Mouse (Mus musculus) Patski (cell line): Measurements from ENCODE around the gene Sept5. TPM values are rescaled to one million over a fixed set of nuclear protein-coding genes. Genes with fewer than 3 reads are reported as not detected.

Experiments used
- ATAC-seq: fragments of 100-300 bp; one replicate; pipeline ENCODE4 v1.8.0; 2021
- CTCF ChIA-PET: fragments of 350-600 bp; sonication (Branson Sonifier 250); formaldehyde crosslinking; loops from one replicate; lab custom pipeline; 2022; ENCODE audit warnings: inconsistent platforms; lab: Charles Lee
- POLR2A ChIA-PET: fragments of 350-600 bp; sonication (Branson Sonifier 250); formaldehyde crosslinking; loops from one replicate; lab custom pipeline; 2022; ENCODE audit warnings: antibody characterized with exemption, inconsistent platforms; lab: Charles Lee
- DNase-seq: peaks from one replicate; pipeline ENCODE4 v3.0.0-alpha.2; 2011; ENCODE audit warnings: low read depth, low spot score
- H3K27me3 ChIP-seq: fragments of 371-371 bp; one replicate; pipeline ENCODE4 v1.5.1; 2021
- CTCF ChIP-seq: fragments of 100-300 bp; IDR thresholded peaks from one replicate; pipeline ENCODE4 v1.5.1; 2021
- in situ Hi-C: fragments of 300-500 bp; cut with MboI; formaldehyde crosslinking; loops from 3 replicates; pipeline ENCODE4 v1.11.1; 2018; ENCODE audit warnings: low pct_unique_long_range_greater_than_20kb, mixed read lengths
- polyA plus RNA-seq: library from polyadenylated mRNA; unstranded; gene quantifications from one replicate; pipeline ENCODE4 v1.2.3, GENCODE M21; 2021

The Sept5 gene
- polyA plus RNA-seq: 28.2 TPM

DNA sequence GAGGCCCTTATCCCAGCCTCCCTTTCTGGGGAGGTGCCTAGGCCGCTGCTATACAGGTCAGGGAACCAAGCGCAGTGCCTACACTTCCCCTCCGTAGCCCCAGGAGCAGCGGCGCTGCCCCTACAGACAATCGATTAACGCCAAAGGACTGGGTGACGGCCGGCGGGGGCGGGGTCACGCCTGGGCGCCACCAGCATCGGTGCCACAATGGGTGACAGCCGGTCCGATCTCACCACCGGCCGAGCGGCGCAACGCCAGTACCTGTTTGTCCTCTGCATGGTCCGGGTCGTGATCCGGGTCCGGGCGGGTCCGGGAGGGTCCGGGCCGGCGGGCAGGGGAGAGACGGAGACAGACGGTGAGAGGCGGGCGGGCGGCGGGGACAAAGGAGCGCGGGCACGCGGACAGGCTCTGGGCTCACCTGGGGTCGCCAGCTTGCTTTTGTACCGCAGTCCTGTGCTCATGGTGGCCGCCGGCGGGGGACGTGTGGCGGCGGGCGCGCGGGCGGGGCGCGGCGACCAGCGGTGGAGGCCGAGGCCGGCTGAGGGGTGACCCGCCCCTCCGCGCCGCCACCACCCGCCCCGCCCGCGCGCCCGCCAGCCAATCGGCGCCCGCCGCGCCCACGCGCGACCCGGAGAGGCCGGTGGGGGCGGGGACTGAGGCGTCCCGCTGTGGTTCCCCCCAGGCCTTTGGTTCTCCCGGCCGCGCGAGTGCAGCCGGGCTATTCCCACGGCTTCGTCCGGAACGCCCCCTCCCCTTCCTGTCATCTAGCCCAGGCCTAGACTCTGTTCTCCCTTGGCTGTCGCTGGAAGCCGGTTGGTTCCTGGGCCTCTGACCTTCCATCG is at the start of gene Sept5:
Sept5 (minus strand) TSS at position 565 of the 842 bp plus-strand sequence.
- POLR2A ChIA-PET: no interaction called here
- in situ Hi-C loops: no loop called here
- no peaks in the 10 kb centered on the region for H3K27me3 ChIP-seq
- ATAC-seq (peak; percentile 34), DNase-seq (no peak)
- TF ChIP-seq CTCF: no peak
- CTCF ChIA-PET: interaction anchor here (2.6 kb wide), 1 partner anchor 49 kb away, joined by 9 read pairs; no protein-coding TSS in a partner anchor

DNA sequence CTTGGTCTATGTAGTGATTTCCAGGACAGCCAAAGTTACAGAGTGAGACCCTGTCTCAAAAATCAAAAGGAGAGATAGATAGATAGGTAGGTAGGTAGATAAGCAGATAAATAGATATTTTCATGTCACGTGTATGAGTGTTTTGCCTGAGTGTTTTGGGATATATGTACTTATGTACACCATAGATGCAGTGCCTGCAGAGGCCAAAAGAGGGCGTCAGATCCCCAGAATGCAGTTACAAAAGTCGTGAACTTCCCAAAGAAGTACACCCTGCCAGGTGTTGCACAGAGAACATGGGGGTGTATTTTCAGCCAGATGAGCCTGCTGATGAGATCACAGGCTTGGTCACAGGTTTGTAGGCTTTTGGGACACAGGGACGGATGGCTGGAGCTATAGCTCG is 49.4 kb upstream of the Sept5 start:
- DNase-seq: no peak
- ChIA-PET POLR2A (interaction anchor here (0.6 kb wide), 1 partner anchor 229 kb away, joined by 3 read pairs; no protein-coding TSS in a partner anchor), CTCF (interaction anchor here (1.3 to 2.2 kb wide), 2 partner anchors 51 to 230 kb away, joined by 4 to 9 read pairs; no protein-coding TSS in a partner anchor)
- TF ChIP-seq CTCF: peak; percentile 45
- no peaks in the 10 kb centered on the region for H3K27me3 ChIP-seq
- in situ Hi-C loops: loop anchor here (5.0 kb wide), 1 partner anchor 237 kb away; no protein-coding TSS in a partner anchor
- ATAC-seq: no peak

DNA sequence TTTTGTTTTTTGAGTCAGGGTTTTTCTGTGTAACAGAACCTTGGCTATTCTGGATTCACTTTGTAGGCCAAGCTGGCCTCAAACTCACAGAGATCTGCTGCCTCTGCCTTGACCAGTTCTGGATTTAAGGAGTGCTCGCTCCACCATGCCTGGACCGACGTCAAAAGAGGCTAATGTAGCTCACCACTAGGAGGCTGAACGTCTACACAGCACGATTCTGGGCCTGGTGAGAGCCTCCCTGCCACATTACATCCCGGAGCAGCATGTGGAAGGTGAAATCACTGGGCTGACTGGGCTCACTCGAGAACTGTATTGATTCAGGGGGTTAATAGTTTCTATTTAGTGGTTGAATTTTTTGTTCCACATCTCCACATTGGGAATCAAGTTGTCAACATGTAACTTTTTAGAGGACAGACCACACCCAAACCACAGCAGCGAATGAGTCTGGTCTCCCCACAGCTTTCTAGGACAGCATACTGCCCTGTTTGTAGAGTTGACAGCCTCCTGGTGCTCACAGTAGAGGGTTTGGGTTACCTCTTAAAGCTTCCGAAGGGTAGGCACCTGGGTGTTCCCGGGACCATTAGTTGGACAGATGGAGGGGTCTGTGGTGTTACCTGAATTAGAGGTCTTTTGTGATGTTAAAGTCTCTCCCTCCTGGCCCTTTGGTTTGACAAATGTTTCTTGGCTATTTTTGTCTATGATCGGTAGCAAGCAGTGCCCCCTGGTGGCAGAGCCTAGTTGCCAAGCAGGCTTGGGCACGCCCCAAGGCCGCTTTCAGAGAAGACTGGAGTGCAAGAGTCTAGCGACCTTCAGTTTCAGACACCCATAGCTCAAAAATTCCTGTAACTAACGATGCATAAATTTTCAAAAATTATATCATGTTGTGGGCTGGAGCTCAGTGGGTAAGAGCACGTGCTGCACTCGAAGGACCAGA is 48.3 kb upstream of the Sept5 start:
- CTCF ChIA-PET: interaction anchor here (1.1 to 2.2 kb wide), 6 partner anchors 13 to 229 kb away, joined by 3 to 9 read pairs (median 4); no protein-coding TSS in a partner anchor
- H3K27me3 ChIP-seq: no peaks in the 10 kb centered on the region
- no peak for ATAC-seq
- in situ Hi-C loops: loop anchor here (5.0 kb wide), 1 partner anchor 236 kb away; no protein-coding TSS in a partner anchor
- peak; percentile 82 for TF ChIP-seq CTCF
- no peak for DNase-seq
- POLR2A ChIA-PET: interaction anchor here (0.6 kb wide), 1 partner anchor 9 kb away, joined by 5 read pairs; no protein-coding TSS in a partner anchor

DNA sequence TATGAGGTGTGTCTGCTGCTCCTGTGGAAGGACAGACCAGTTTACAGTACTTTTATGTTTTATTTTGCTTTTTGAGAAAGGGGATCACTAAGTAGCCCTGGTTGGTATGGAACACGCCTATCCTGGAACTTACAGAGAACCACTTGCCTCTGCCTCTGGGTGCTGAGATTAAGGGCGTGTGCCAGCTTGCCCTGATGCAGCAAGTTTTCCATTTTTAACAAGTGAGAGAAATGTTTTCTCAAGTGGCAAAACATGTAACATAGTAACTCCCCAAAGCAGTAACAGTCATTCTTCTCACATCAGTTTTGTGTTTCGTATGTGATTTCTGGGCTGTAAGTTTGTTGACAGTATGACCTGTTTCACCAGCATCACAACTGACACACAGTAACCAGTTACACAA is 43.3 kb upstream of the Sept5 start:
- DNase-seq (no peak), ATAC-seq (no peak)
- TF ChIP-seq CTCF: no peak
- in situ Hi-C loops: loop anchor here (5.0 kb wide), 1 partner anchor 36 kb away; no protein-coding TSS in a partner anchor
- POLR2A ChIA-PET: no interaction called here
- CTCF ChIA-PET: interaction anchor here (1.1 to 1.5 kb wide), 2 partner anchors 10 to 13 kb away, joined by 3 read pairs; no protein-coding TSS in a partner anchor
- no peaks in the 10 kb centered on the region for H3K27me3 ChIP-seq

DNA sequence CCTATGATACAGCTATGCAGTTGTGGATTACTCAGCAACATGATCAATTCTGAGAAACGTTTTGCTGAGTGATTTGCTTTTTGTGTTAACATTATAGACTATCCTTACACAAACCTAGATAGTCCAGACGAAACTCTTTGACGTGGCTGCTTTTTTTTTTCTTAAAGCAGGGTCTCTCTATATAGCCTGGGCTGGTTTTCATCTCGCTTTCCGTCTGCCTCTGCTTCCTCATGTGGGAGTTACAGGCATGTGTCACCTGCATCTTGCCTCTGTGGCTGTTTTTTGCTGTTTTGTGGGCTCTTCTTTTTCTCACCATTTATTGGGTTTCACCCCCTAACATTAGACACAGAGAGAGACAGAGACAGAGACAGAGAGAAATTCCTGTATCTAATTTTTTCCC is 42.3 kb upstream of the Sept5 start:
- H3K27me3 ChIP-seq: no peaks in the 10 kb centered on the region
- DNase-seq (no peak), ATAC-seq (no peak)
- in situ Hi-C loops: loop anchor here (5.0 kb wide), 1 partner anchor 35 kb away; no protein-coding TSS in a partner anchor
- CTCF ChIA-PET: no interaction called here
- no peak for TF ChIP-seq CTCF
- POLR2A ChIA-PET: no interaction called here

DNA sequence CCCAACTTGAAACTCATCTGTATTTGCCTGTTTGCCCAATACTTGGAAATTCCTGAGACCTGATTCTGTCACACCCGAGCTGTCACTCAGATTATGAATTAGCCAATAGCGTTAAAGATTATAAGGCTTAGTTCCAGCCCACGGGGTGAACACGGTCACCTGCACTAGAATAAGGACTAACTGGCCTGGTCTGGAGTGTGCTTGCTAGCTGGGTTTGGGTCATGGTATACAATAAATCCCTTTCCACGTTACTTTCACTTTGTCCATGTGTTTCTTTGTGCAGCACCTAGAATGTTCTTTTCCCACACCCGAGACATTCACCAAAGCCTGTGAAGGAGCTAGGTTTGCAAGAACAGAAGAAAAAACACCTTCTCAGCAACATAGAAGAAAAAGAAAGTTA is 40.2 kb upstream of the Sept5 start:
- CTCF ChIA-PET: interaction anchor here (0.6 kb wide), 1 partner anchor 183 kb away, joined by 3 read pairs; no protein-coding TSS in a partner anchor
- POLR2A ChIA-PET: no interaction called here
- no peaks in the 10 kb centered on the region for H3K27me3 ChIP-seq
- TF ChIP-seq CTCF: no peak
- in situ Hi-C loops: loop anchor here (5.0 kb wide), 1 partner anchor 33 kb away; no protein-coding TSS in a partner anchor
- ATAC-seq (no peak), DNase-seq (no peak)

DNA sequence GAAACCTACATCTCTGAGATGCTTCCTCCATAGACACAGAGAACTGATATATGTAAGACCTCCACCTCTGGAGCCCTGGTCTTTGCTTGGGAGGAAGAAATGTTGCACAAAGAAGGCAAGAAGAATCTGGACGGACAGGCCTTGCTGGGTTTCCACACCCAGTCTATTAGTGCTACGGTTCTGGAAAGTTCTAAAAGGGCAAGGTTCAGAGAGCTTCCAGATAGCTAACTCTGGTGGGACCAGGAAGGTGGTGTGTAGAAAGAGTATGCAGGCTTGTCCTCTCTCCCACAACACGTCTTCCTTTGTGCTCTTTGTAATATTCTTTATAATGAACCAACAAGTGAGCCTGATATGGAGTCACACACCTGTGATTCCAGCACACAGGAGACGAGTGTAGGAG is 28.8 kb upstream of the Sept5 start:
- no peak for TF ChIP-seq CTCF
- in situ Hi-C loops: no loop called here
- ChIA-PET POLR2A (no interaction called here), CTCF (no interaction called here)
- no peaks in the 10 kb centered on the region for H3K27me3 ChIP-seq
- ATAC-seq: no peak
- no peak for DNase-seq

DNA sequence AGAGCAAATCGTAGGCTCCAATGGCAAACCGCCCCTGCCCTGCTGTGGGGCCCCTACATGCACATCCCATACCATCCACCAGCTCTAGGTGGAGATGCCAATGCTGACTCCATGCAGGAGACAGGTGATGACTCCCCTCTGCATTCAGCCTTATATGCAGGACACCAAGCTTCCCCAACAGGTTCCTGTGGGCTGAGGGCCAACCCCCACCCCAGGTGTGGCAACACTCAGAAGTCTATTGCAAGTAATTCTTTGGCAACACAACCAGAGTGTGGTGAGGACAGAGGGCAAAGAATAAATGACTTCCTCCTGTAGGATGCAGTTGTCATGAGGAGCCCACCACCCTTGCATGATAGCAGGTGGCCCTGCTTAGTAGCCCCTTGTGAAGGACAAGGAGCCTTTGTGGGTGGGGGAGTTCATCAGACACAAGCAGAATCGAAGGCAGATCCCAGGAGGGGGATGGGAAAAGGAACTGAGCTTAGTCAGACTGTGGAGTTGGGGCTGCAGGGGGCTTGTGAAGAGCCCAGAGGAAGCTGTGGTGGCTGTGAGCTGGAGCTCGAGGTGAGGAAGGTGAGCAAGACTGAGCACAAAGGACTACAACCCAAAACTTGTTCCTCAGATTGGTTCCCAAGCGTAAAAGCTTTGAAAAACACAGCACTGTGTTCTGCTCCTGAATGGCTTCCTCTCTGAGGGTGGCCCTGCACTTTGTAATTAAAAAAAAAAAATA is 25.8 kb upstream of the Sept5 start:
- in situ Hi-C loops: no loop called here
- CTCF ChIA-PET: no interaction called here
- DNase-seq (no peak), ATAC-seq (no peak)
- peaks cover 2% of the 10 kb centered on the region for H3K27me3 ChIP-seq
- TF ChIP-seq CTCF: no peak
- POLR2A ChIA-PET: no interaction called here

DNA sequence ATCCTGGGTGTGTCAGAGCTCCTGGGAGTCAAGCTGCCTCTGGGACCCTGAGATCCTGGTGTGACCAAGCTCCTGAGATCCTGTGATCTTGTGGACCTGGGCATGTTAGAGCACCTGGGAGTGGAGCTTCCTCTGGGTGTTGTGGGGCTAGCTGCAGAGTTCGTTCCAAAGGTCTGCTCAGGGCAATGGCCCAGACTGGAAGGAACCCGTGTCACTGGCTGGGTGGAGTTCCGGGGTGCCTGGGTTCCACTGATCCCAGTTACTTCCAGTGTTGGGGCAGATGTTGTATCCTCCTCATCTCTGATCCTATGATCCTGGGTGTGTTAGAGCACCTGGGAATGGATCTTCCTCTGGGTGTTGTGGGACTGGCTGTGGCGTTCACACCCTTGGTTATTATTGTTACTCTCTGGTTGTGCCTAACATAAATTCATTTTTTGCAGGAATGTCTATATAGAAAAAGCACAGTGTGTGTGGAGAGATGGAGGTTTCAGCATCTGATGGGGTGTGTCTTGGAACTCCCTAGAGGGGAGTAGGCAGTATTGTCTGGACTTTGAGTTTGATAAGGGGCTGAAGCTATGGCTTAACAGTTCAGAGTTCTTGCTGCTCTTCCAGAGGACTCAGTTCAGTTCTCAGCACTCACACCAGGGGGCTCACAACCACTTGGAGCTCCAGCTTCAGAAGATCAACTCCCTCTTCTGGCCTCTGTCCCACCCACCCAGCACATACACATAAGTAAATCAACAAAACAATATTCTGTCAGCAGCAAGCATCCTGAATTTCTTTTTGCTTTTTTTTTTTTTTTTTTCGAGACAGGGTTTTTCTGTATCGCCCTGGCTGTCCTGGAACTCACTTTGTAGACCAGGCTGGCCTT is 23.8 kb upstream of the Sept5 start:
- no peak for TF ChIP-seq CTCF

More for the DNA sequence above, 23.8 kb upstream of the Sept5 start:
- CTCF ChIA-PET: no interaction called here
- POLR2A ChIA-PET: no interaction called here
- peaks cover 8% of the 10 kb centered on the region for H3K27me3 ChIP-seq
- ATAC-seq (no peak), DNase-seq (no peak)
- in situ Hi-C loops: no loop called here
